Mouse (Mus musculus): Measurements from ENCODE around the gene Nol7. TPM values are rescaled to one million over a fixed set of nuclear protein-coding genes. Genes with fewer than 3 reads are reported as not detected.

Gene Nol7
- total and polyA plus RNA-seq, 2 experiments from 2014 or later, result 36.4 to 139 TPM

DNA sequence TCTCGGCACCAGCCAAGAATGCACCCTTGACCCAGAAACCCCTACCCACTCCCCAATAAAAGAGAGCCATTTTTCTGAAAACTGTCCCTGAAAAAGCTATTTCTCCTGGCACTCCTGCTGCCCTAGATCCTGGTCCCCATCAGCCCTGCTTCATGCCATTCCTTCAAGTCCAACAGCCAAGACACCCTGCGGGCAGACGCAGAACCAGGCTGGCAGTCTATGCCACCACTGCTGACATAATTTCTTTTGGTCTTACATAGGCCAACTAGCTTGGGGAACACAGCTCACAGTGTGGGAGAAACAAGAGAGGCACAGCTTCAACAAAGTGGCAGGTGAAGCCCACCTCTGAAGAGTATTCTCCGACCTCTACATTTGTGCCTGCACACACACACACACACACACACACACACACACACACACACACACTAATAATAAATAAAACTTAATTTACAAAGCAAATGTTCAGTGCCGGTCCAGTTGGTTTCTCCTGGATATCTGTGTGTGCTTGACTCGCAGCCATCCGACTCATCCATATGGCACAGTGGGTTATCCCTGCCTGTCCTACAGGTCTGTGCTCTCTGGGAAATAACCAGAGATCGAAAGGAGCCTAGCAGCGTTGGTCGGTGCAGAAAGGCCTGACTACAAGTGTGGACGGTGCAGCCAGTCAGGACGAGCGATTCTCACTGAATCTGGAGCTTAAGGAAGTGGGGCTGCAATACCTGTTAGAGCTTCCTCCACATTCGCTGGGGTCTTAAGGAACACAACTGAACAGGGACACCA is 41.7 kb upstream of the Nol7 start:
- H3K36me3 ChIP-seq (replicated peaks; ENCODE audit: control insufficient read depth, insufficient read depth, low read length), result no peaks in the 10 kb centered on the region
- WGBS, result 86% methylated on average over 14 of the region's 14 CpGs
- no peak for DNase-seq (ENCODE audit: low spot score)
- H3K9ac ChIP-seq (replicated peaks; ENCODE audit: low read depth, low read length), result no peak overlapping the region
- peaks cover 6% of the 10 kb centered on the region; the same call in 1 of the 2 replicates for H3K4me1 ChIP-seq (ENCODE audit: control insufficient read depth, insufficient read depth)
- H3K4me3 ChIP-seq (ENCODE audit: low read depth, low read length), result no peak overlapping the region
- H3K4me2 ChIP-seq (ENCODE audit: low read depth, low read length), result no peak overlapping the region
- no peaks in the 10 kb centered on the region for H3K27me3 ChIP-seq (ENCODE audit: control insufficient read depth, insufficient read depth, low read length)
- no peaks in the 10 kb centered on the region for H3K9me3 ChIP-seq (replicated peaks; ENCODE audit: control insufficient read depth, low read length)
- TF ChIP-seq EP300 (IDR thresholded peaks at IDR 0.05; ENCODE audit: low read depth) (no peak), CTCF (IDR thresholded peaks at IDR 0.05; ENCODE audit: low read depth) (no peak)
- H3K27ac ChIP-seq (ENCODE audit: low read depth), result no peak overlapping the region
- ATAC-seq (ENCODE audit: insufficient read depth, low read depth), result no peak

GRCm38 (mm10) chr13:43360534-43360933 is 37.7 kb upstream of the Nol7 start:
- H3K27ac ChIP-seq (ENCODE audit: low read depth), result no peak overlapping the region
- no peak for DNase-seq (ENCODE audit: low spot score)
- no peak overlapping the region for H3K4me3 ChIP-seq (ENCODE audit: low read depth, low read length)
- no peak overlapping the region for H3K9ac ChIP-seq (replicated peaks; ENCODE audit: low read depth, low read length)
- H3K9me3 ChIP-seq (replicated peaks; ENCODE audit: control insufficient read depth, low read length), result no peaks in the 10 kb centered on the region
- H3K4me2 ChIP-seq (ENCODE audit: low read depth, low read length), result no peak overlapping the region
- TF ChIP-seq EP300 (IDR thresholded peaks at IDR 0.05; ENCODE audit: low read depth) (no peak), CTCF (IDR thresholded peaks at IDR 0.05; ENCODE audit: low read depth) (no peak)
- no peaks in the 10 kb centered on the region for H3K27me3 ChIP-seq (ENCODE audit: control insufficient read depth, insufficient read depth, low read length)
- no peak for ATAC-seq (ENCODE audit: insufficient read depth, low read depth)
- WGBS, result 38% methylated on average over 6 of the region's 6 CpGs
- no peaks in the 10 kb centered on the region for H3K4me1 ChIP-seq (ENCODE audit: control insufficient read depth, insufficient read depth)
- H3K36me3 ChIP-seq (replicated peaks; ENCODE audit: control insufficient read depth, insufficient read depth, low read length), result no peaks in the 10 kb centered on the region

DNA sequence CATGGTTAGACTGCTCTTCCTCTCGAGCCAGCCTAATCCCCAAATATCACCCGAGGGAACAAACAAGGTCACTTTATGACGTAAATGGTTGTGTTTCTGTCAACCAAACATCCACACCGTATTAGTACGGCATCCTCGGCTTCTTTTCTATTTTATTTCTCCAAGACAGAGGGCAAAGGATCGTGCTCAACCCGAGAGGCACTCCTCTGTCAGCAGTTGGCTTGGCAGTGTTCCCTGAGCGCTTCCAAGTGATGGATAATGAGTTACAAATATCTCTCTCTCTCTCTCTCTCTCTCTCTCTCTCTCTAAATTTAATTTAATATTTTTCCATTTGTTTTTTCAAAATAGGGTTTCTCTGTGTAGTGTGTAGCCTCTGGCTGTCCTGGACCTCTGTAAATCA is 35.8 kb upstream of the Nol7 start:
- H3K9me3 ChIP-seq (replicated peaks; ENCODE audit: control insufficient read depth, low read length), result no peaks in the 10 kb centered on the region
- ATAC-seq (ENCODE audit: insufficient read depth, low read depth) (no peak), DNase-seq (ENCODE audit: low spot score) (no peak)
- no peak overlapping the region for H3K4me2 ChIP-seq (ENCODE audit: low read depth, low read length)
- 0 out of 2 replicates have a peak, but pooled peaks cover 5% of the 10 kb centered on the region for H3K4me1 ChIP-seq (ENCODE audit: control insufficient read depth, insufficient read depth)
- no peak for TF ChIP-seq CTCF (IDR thresholded peaks at IDR 0.05; ENCODE audit: low read depth)
- TF ChIP-seq EP300 (IDR thresholded peaks at IDR 0.05; ENCODE audit: low read depth), result no peak
- no peak overlapping the region for H3K27ac ChIP-seq (ENCODE audit: low read depth)
- H3K27me3 ChIP-seq (ENCODE audit: control insufficient read depth, insufficient read depth, low read length), result no peaks in the 10 kb centered on the region
- 63% methylated on average over 9 of the region's 9 CpGs for WGBS
- no peak overlapping the region for H3K9ac ChIP-seq (replicated peaks; ENCODE audit: low read depth, low read length)
- no peaks in the 10 kb centered on the region for H3K36me3 ChIP-seq (replicated peaks; ENCODE audit: control insufficient read depth, insufficient read depth, low read length)
- no peak overlapping the region for H3K4me3 ChIP-seq (ENCODE audit: low read depth, low read length)

GRCm38 (mm10) chr13:43364985-43365824 is 33.0 kb upstream of the Nol7 start, which contains the start of gene Sirt5:
Gene Sirt5 (plus strand): TSS chr13:43365496.
- no peaks in the 10 kb centered on the region for H3K9me3 ChIP-seq (replicated peaks; ENCODE audit: control insufficient read depth, low read length)
- no peak for TF ChIP-seq EP300 (IDR thresholded peaks at IDR 0.05; ENCODE audit: low read depth)
- TF ChIP-seq CTCF (IDR thresholded peaks at IDR 0.05; ENCODE audit: low read depth), result peak; percentile 88
- no peaks in the 10 kb centered on the region for H3K27me3 ChIP-seq (ENCODE audit: control insufficient read depth, insufficient read depth, low read length)
- H3K27ac ChIP-seq (ENCODE audit: low read depth), result peak within 1 kb of the TSS; percentile 77
- H3K4me3 ChIP-seq (ENCODE audit: low read depth, low read length), result peak within 1 kb of the TSS; percentile 69
- WGBS, result 14% methylated on average over 42 of the region's 42 CpGs
- H3K4me2 ChIP-seq (ENCODE audit: low read depth, low read length), result peak within 1 kb of the TSS; percentile 83
- peak; percentile 88 for DNase-seq (ENCODE audit: low spot score)
- peak within 1 kb of the TSS; percentile 74 for H3K9ac ChIP-seq (replicated peaks; ENCODE audit: low read depth, low read length)
- ATAC-seq (ENCODE audit: insufficient read depth, low read depth), result peak; percentile 95
- no peaks in the 10 kb centered on the region for H3K36me3 ChIP-seq (replicated peaks; ENCODE audit: control insufficient read depth, insufficient read depth, low read length)
- H3K4me1 ChIP-seq (ENCODE audit: control insufficient read depth, insufficient read depth), result 0 out of 2 replicates have a peak, but pooled peaks cover 5% of the 10 kb centered on the region

- DNase-seq (ENCODE audit: low spot score) (no peak), ATAC-seq (ENCODE audit: insufficient read depth, low read depth) (0 out of 2 replicates have a peak, but pooled peaks have one; percentile 2)
- Histone ChIP-seq H3K27ac (ENCODE audit: low read depth) (peak overlapping the region; percentile 77), H3K4me2 (ENCODE audit: low read depth, low read length) (peak overlapping the region; percentile 83), H3K27me3 (ENCODE audit: control insufficient read depth, insufficient read depth, low read length) (no peaks in the 10 kb centered on the region), H3K9ac (replicated peaks; ENCODE audit: low read depth, low read length) (peak overlapping the region; percentile 74), H3K4me1 (ENCODE audit: control insufficient read depth, insufficient read depth) (0 out of 2 replicates have a peak, but pooled peaks cover 5% of the 10 kb centered on the region), H3K36me3 (replicated peaks; ENCODE audit: control insufficient read depth, insufficient read depth, low read length) (peaks cover 2% of the 10 kb centered on the region), H3K9me3 (replicated peaks; ENCODE audit: control insufficient read depth, low read length) (no peaks in the 10 kb centered on the region), H3K4me3 (ENCODE audit: low read depth, low read length) (peak overlapping the region; percentile 69)
- TF ChIP-seq EP300 (IDR thresholded peaks at IDR 0.05; ENCODE audit: low read depth) (no peak), CTCF (IDR thresholded peaks at IDR 0.05; ENCODE audit: low read depth) (no peak)
- 13% methylated on average over 11 of the region's 11 CpGs for WGBS
Observed at GRCm38 (mm10) chr13:43365825-43366184, 32.4 kb upstream of the Nol7 start.

Data from heart, postnatal 0 days (tissue).